Mouse (Mus musculus): ENCODE measurements around the gene Gm17657. TPM values are rescaled to one million over a fixed set of nuclear protein-coding genes. Genes with fewer than 3 reads are reported as not detected.

The Gm17657 gene
- polyA plus RNA-seq (2012; rRNA removed; ENCODE audit: low replicate concordance), result not detected in 2 replicates

DNA sequence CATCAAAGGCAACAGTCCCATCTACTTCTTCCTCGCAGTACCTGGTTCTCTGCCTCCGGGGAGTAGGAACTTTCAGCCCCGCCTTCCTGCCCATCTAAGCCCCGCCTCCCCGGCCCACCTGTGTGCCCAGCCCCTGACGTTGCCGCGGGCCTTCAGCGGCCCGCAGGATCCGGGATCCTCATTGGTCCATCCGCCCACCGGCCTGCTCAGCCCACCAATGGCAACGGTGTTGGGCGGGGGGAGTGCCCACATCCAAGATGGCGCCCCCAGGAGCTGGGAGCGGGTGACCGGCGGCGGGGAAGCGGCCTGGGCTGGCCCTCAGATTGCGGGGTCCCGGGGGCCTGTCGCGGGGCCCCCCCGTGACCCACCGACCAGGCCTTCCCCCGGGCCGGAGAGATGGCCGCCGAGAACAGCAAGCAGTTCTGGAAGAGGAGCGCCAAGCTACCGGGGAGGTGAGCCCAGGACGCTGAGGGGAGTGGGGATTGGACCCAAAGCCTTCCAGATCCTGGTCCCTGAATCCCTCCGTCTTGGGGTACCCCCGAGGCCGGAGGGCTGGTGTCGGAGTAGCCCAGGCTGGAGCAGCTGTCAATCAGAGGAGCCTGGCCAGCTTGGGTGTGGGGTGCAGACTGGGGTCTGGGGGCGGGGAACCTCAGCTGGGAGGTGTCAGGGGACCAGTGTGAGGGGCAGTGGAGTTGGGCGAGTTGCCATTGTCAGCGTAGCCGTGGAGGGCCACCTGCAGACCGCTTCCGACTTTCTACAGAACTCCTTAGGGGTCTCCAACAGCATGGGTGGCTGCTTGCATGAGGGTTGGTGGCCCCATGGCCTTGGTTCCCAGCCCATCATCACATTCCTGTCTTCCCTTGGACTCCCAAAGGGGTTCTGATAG is at the start of gene Gm17657, which contains the start of gene Tbc1d22b:
Gene Gm17657, minus strand, starts transcription at position 96 of the 886 bp plus-strand sequence.
Gene Tbc1d22b, plus strand, starts transcription at position 243 of the 886 bp plus-strand sequence.

DNA sequence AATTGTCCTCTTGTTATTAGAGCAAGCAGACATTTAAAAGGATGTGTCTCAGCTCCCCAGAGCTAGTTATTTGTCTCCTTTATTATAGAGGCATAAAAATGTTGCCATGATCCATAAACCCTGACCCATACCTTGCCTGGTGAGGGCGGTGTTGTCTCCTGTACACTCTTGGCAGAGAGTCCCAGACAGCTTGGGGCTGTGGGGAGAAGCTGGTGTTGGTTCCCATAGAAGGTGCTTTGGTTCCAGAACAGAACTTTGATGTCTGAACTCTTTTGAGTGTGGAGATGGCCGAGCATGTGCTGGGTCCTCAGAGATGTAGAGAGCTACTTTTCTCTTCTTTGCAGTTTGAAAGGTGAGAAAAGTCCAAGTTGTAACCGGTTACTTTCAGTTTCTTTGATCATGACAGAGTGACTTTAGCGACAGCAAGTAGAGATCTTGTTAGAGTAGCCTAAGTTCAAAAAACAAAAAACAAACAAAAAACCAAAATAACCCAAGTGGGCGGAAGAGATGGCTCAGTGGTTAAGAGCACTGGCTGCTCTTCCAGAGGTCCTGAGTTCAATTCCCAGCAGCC is 2.8 kb upstream of the Gm17657 start, which contains the start of gene Tmem217:
Gene Tmem217, minus strand, starts transcription at position 224 of the 571 bp plus-strand sequence.

DNA sequence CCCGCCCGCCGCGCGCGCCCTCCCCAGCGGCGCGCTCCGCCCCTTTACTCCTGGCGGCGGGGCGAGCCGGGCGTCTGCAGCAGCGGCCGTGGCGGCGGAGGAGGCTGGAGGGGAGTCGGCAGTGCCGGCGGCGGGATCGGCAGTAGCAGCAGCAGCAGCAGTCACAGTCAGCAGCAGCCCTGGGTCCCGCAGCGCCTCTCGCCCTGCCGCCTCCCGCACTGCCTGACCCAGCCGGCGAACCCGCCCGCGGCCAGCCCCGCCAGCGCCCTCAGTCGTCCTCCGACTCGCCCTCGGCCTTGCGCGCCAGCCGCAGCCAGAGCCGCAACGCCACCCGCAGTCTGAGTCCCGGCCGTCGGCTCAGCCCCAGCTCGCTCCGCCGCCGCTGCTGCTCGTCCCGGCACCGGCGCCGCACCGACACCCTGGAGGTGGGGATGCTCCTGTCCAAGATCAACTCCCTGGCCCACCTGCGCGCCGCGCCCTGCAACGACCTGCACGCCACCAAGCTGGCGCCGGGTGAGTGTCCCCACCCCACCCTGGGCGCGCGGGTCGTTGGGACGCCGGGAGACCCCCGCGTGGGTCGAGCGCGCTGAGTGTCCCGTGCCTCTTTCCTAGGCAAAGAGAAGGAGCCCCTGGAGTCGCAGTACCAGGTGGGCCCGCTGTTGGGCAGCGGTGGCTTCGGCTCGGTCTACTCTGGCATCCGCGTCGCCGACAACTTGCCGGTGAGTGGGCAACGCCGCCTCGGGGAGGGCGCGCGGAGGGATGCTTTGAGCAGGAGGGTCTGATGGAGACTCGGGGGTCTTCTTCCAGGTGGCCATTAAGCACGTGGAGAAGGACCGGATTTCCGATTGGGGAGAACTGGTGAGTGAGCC is 58.5 kb downstream of the Gm17657 start, which contains the start of gene Pim1:
Gene Pim1, plus strand, starts transcription at position 41 of the 869 bp plus-strand sequence.

Other genes with a start within 250 kb of the Gm17657 start
- 58.9 and 112 TPM in 2 replicates for gene Pi16, start 232.0 kb downstream of the Gm17657 start, polyA plus RNA-seq (2012; rRNA removed; ENCODE audit: low replicate concordance)
- 395 and 446 TPM in 2 replicates for gene Mtch1, start 201.7 kb downstream of the Gm17657 start, polyA plus RNA-seq (2012; rRNA removed; ENCODE audit: low replicate concordance)
- gene Fgd2, start 188.7 kb downstream of the Gm17657 start, polyA plus RNA-seq (2012; rRNA removed; ENCODE audit: low replicate concordance), result 35.9 and 42.0 TPM in 2 replicates
- 24.2 and 29.6 TPM in 2 replicates for gene Pim1, start 58.9 kb downstream of the Gm17657 start, polyA plus RNA-seq (2012; rRNA removed; ENCODE audit: low replicate concordance)
- 15.9 and 20.6 TPM in 2 replicates for gene Tbc1d22b, start 147 bp upstream of the Gm17657 start, polyA plus RNA-seq (2012; rRNA removed; ENCODE audit: low replicate concordance)
- gene Tmem217, start 2.7 kb upstream of the Gm17657 start, polyA plus RNA-seq (2012; rRNA removed; ENCODE audit: low replicate concordance), result 0.40 TPM in 1 of 2 replicates, not detected in the other
- gene Rnf8, start 65.2 kb upstream of the Gm17657 start, polyA plus RNA-seq (2012; rRNA removed; ENCODE audit: low replicate concordance), result 20.4 and 33.3 TPM in 2 replicates
- gene Gm28043, start 65.2 kb upstream of the Gm17657 start, polyA plus RNA-seq (2012; rRNA removed; ENCODE audit: low replicate concordance), result 0.63 and 1.3 TPM in 2 replicates
- gene Cmtr1, start 111.0 kb upstream of the Gm17657 start, polyA plus RNA-seq (2012; rRNA removed; ENCODE audit: low replicate concordance), result 32.4 and 44.2 TPM in 2 replicates
- gene Ccdc167, start 167.4 kb upstream of the Gm17657 start, polyA plus RNA-seq (2012; rRNA removed; ENCODE audit: low replicate concordance), result 7.2 and 11.1 TPM in 2 replicates

Measured in subcutaneous adipose tissue, adult 2 months (tissue).